Mouse (Mus musculus): ENCODE results near the gene Klf8. TPM values are rescaled to one million over a fixed set of nuclear protein-coding genes. Genes with fewer than 3 reads are reported as not detected.

The Klf8 gene
- 0.17 and 0.30 TPM in 2 replicates for polyA plus RNA-seq (2015; fragmentation: Nextera tagmentation; extraction: Ambion mirVana)

GRCm38 (mm10) chrX:153237304-153237919 lies at the start of gene Klf8:
Gene Klf8 (plus strand): TSS chrX:153237466.

Other genes starting within 250 kb of the Klf8 start
- gene Usp51, start 231.0 kb upstream of the Klf8 start, polyA plus RNA-seq (2015; fragmentation: Nextera tagmentation; extraction: Ambion mirVana), result 0.19 and 0.33 TPM in 2 replicates
- 11.7 and 13.6 TPM in 2 replicates for gene Mageh1, start 199.9 kb upstream of the Klf8 start, polyA plus RNA-seq (2015; fragmentation: Nextera tagmentation; extraction: Ambion mirVana)
- gene Foxr2, start 118.7 kb upstream of the Klf8 start, polyA plus RNA-seq (2015; fragmentation: Nextera tagmentation; extraction: Ambion mirVana), result not detected in 2 replicates
- 0.55 and 0.63 TPM in 2 replicates for gene Rragb, start 97.5 kb upstream of the Klf8 start, polyA plus RNA-seq (2015; fragmentation: Nextera tagmentation; extraction: Ambion mirVana)

Measured in spleen, postnatal 0 days (tissue).